Mouse (Mus musculus) neural tube, embryonic 15.5 days (tissue): ENCODE measurements at regions not wholly inside any gene's neighbourhood (a gene's known extent, or its start where the extent isn't known, plus 50 kb on each side); places are given as distances from the start of the nearest gene placed in this dataset.

Source experiments
- ATAC-seq: fragments of 200-750 bp; cut with Nextera tagmentation; 2 replicates; pipeline ENCODE4 v1.8.0; 2017; ENCODE audit warnings: mild to moderate bottlenecking, moderate TSS enrichment, moderate library complexity; ENCODE audit not compliant: low FRiP score
- H3K27ac ChIP-seq: fragments of 300-500 bp; sonication (generic); replicated peaks from 2 replicates; pipeline ENCODE4 v1.5.1; 2015; ENCODE audit warnings: mild to moderate bottlenecking, inconsistent platforms
- H3K27me3 ChIP-seq: fragments of 300-500 bp; sonication (generic); replicated peaks from 2 replicates; pipeline ENCODE4 v1.6.1; 2015; ENCODE audit warnings: inconsistent platforms
- H3K36me3 ChIP-seq: fragments of 300-500 bp; sonication (generic); 2 replicates; pipeline ENCODE4 v1.6.1; 2015; ENCODE audit warnings: inconsistent platforms
- H3K4me1 ChIP-seq: fragments of 300-500 bp; sonication (generic); 2 replicates; pipeline ENCODE4 v1.6.1; 2015; ENCODE audit warnings: inconsistent platforms
- H3K4me2 ChIP-seq: fragments of 300-500 bp; sonication (generic); 2 replicates; pipeline ENCODE4 v1.6.1; 2015; ENCODE audit warnings: inconsistent platforms, mild to moderate bottlenecking, moderate library complexity
- H3K4me3 ChIP-seq: fragments of 300-500 bp; sonication (generic); replicated peaks from 2 replicates; pipeline ENCODE4 v1.5.1; 2015; ENCODE audit warnings: mild to moderate bottlenecking, inconsistent platforms
- H3K9ac ChIP-seq: fragments of 300-500 bp; sonication (generic); replicated peaks from 2 replicates; pipeline ENCODE4 v1.6.1; 2015; ENCODE audit warnings: mild to moderate bottlenecking, inconsistent platforms
- H3K9me3 ChIP-seq: fragments of 300-500 bp; sonication (generic); replicated peaks from 2 replicates; pipeline ENCODE4 v1.6.1; 2016; ENCODE audit warnings: inconsistent platforms
- WGBS: fragments of 180-500 bp; shearing (Covaris S2); methylation state at CpG from one replicate; pipeline ENCODE4 v1.1.7; 2015; ENCODE audit warnings: mixed read lengths; 5-methylcytosine and 5-hydroxymethylcytosine counted together

- Histone ChIP-seq H3K27me3 (no peaks in the 10 kb centered on the region), H3K9me3 (no peaks in the 10 kb centered on the region), H3K36me3 (no peaks in the 10 kb centered on the region), H3K4me3 (no peak overlapping the region), H3K4me1 (peaks cover 2% of the 10 kb centered on the region; the same call in 1 of the 2 replicates), H3K9ac (no peak overlapping the region), H3K27ac (no peak overlapping the region), H3K4me2 (no peak overlapping the region)
- WGBS: 95% methylated on average over 4 of the region's 4 CpGs
- ATAC-seq: no peak
These were observed 142.9 kb upstream of the Hs6st1 start for GRCm38 (mm10) chr1:35925301-35925700.

- 78% methylated on average over 5 of the region's 5 CpGs for WGBS
- no peak overlapping the region for H3K4me3 ChIP-seq
These were observed 141.8 kb upstream of the Hs6st1 start for GRCm38 (mm10) chr1:35926191-35927048.

GRCm38 (mm10) chr1:35927049-35927415 lies 141.2 kb upstream of the Hs6st1 start:
- H3K9ac ChIP-seq: no peak overlapping the region
- no peaks in the 10 kb centered on the region for H3K36me3 ChIP-seq
- no peak overlapping the region for H3K27ac ChIP-seq
- ATAC-seq: no peak
- H3K4me1 ChIP-seq: no peaks in the 10 kb centered on the region
- H3K9me3 ChIP-seq: no peaks in the 10 kb centered on the region
- no peak overlapping the region for H3K4me3 ChIP-seq
- no peak overlapping the region for H3K4me2 ChIP-seq
- no peaks in the 10 kb centered on the region for H3K27me3 ChIP-seq
- WGBS: 71% methylated on average over 3 of the region's 3 CpGs

More at GRCm38 (mm10) chr1:35926191-35927048, 141.8 kb upstream of the Hs6st1 start:
- Histone ChIP-seq H3K9ac (no peak overlapping the region), H3K4me1 (no peaks in the 10 kb centered on the region), H3K9me3 (no peaks in the 10 kb centered on the region), H3K27ac (no peak overlapping the region), H3K36me3 (no peaks in the 10 kb centered on the region), H3K4me2 (no peak overlapping the region), H3K27me3 (no peaks in the 10 kb centered on the region)
- no peak for ATAC-seq

- no peak for ATAC-seq
- H3K4me3 ChIP-seq: no peak overlapping the region
- H3K4me2 ChIP-seq: no peak overlapping the region
- no peaks in the 10 kb centered on the region for H3K36me3 ChIP-seq
- H3K4me1 ChIP-seq: no peaks in the 10 kb centered on the region
- H3K9me3 ChIP-seq: no peaks in the 10 kb centered on the region
- H3K9ac ChIP-seq: no peak overlapping the region
- WGBS: 76% methylated on average over 3 of the region's 3 CpGs
- no peak overlapping the region for H3K27ac ChIP-seq
- H3K27me3 ChIP-seq: no peaks in the 10 kb centered on the region
These were observed 137.8 kb upstream of the Hs6st1 start for GRCm38 (mm10) chr1:35930351-35930750.

- Histone ChIP-seq H3K27me3 (no peaks in the 10 kb centered on the region), H3K4me1 (no peaks in the 10 kb centered on the region), H3K4me3 (no peak overlapping the region), H3K4me2 (no peak overlapping the region), H3K9me3 (no peaks in the 10 kb centered on the region), H3K36me3 (no peaks in the 10 kb centered on the region), H3K9ac (no peak overlapping the region), H3K27ac (no peak overlapping the region)
- 90% methylated on average over 7 of the region's 7 CpGs for WGBS
- ATAC-seq: no peak
These were observed 137.1 kb upstream of the Hs6st1 start for GRCm38 (mm10) chr1:35931056-35931455.

- Histone ChIP-seq H3K9me3 (no peaks in the 10 kb centered on the region), H3K4me3 (no peak overlapping the region), H3K27me3 (no peaks in the 10 kb centered on the region), H3K9ac (no peak overlapping the region), H3K36me3 (no peaks in the 10 kb centered on the region), H3K27ac (no peak overlapping the region), H3K4me2 (no peak overlapping the region), H3K4me1 (no peaks in the 10 kb centered on the region)
- WGBS: 84% methylated on average over 7 of the region's 7 CpGs
- ATAC-seq: no peak
These were observed 134.7 kb upstream of the Hs6st1 start for GRCm38 (mm10) chr1:35933511-35933910.

- Histone ChIP-seq H3K27ac (no peak overlapping the region), H3K4me1 (no peaks in the 10 kb centered on the region), H3K4me3 (no peak overlapping the region), H3K4me2 (no peak overlapping the region), H3K9ac (no peak overlapping the region), H3K27me3 (no peaks in the 10 kb centered on the region), H3K9me3 (no peaks in the 10 kb centered on the region), H3K36me3 (no peaks in the 10 kb centered on the region)
- 72% methylated on average over 7 of the region's 7 CpGs for WGBS
- no peak for ATAC-seq
These were observed 133.0 kb upstream of the Hs6st1 start for GRCm38 (mm10) chr1:35935099-35935651.

- no peak overlapping the region for H3K9ac ChIP-seq
- peaks cover 5% of the 10 kb centered on the region for H3K4me1 ChIP-seq
- no peaks in the 10 kb centered on the region for H3K9me3 ChIP-seq
- no peak overlapping the region for H3K27ac ChIP-seq
- H3K4me3 ChIP-seq: no peak overlapping the region
- no peak overlapping the region for H3K4me2 ChIP-seq
- 77% methylated on average over 5 of the region's 5 CpGs for WGBS
- H3K36me3 ChIP-seq: no peaks in the 10 kb centered on the region
- ATAC-seq: no peak
- H3K27me3 ChIP-seq: no peaks in the 10 kb centered on the region
These were observed 131.7 kb upstream of the Hs6st1 start for GRCm38 (mm10) chr1:35936362-35937093.

GRCm38 (mm10) chr1:35940236-35940635 lies 128.0 kb upstream of the Hs6st1 start:
- Histone ChIP-seq H3K4me2 (no peak overlapping the region), H3K36me3 (no peaks in the 10 kb centered on the region), H3K9ac (no peak overlapping the region), H3K4me1 (peaks cover 19% of the 10 kb centered on the region), H3K27me3 (no peaks in the 10 kb centered on the region), H3K9me3 (no peaks in the 10 kb centered on the region), H3K27ac (no peak overlapping the region), H3K4me3 (no peak overlapping the region)
- WGBS: 87% methylated on average over 2 of the region's 2 CpGs
- no peak for ATAC-seq

GRCm38 (mm10) chr1:35941642-35942077 lies 126.5 kb upstream of the Hs6st1 start:
- H3K27ac ChIP-seq: peak overlapping the region; percentile 3; the same call in 1 of the 2 replicates
- no peaks in the 10 kb centered on the region for H3K36me3 ChIP-seq
- H3K9ac ChIP-seq: no peak overlapping the region
- WGBS: 6% methylated on average over 8 of the region's 8 CpGs
- no peaks in the 10 kb centered on the region for H3K9me3 ChIP-seq
- H3K4me1 ChIP-seq: peaks cover 19% of the 10 kb centered on the region
- H3K27me3 ChIP-seq: no peaks in the 10 kb centered on the region
- no peak overlapping the region for H3K4me2 ChIP-seq
- H3K4me3 ChIP-seq: no peak overlapping the region
- ATAC-seq: peak; percentile 72

- H3K9me3 ChIP-seq: no peaks in the 10 kb centered on the region
- H3K27me3 ChIP-seq: no peaks in the 10 kb centered on the region
- H3K9ac ChIP-seq: no peak overlapping the region
- H3K4me1 ChIP-seq: peaks cover 19% of the 10 kb centered on the region
- ATAC-seq: peak; percentile 22; the same call in 1 of the 2 replicates
- no peaks in the 10 kb centered on the region for H3K36me3 ChIP-seq
- 43% methylated on average over 7 of the region's 7 CpGs for WGBS
- H3K4me3 ChIP-seq: no peak overlapping the region
- peak overlapping the region; percentile 3; the same call in 1 of the 2 replicates for H3K27ac ChIP-seq
- no peak overlapping the region for H3K4me2 ChIP-seq
These were observed 126.0 kb upstream of the Hs6st1 start for GRCm38 (mm10) chr1:35942222-35942621.
